Mouse (Mus musculus): ENCODE data around the gene Mcrip1. TPM values are rescaled to one million over a fixed set of nuclear protein-coding genes. Genes with fewer than 3 reads are reported as not detected.

Mcrip1 gene
- total RNA-seq, 2 experiments from 2014 or later, result 46.6 to 57.8 TPM

Other genes with a start within 250 kb of the Mcrip1 start
- 1,000 to 10,000 TPM in 1 of 2 experiments, 100 to 1,000 TPM in 1; 972 to 2,157 TPM for gene Actg1, start 201.2 kb downstream of the Mcrip1 start, total RNA-seq (2021)
- gene Fscn2, start 188.2 kb downstream of the Mcrip1 start, total RNA-seq (2021), result under 1 TPM in 1 of 2 experiments, not detected in 1; 0.33 TPM
- gene Faap100, start 171.0 kb downstream of the Mcrip1 start, total RNA-seq (2021), result 10 to 100 TPM; 15.1 to 19.7 TPM
- gene Nploc4, start 112.0 kb downstream of the Mcrip1 start, total RNA-seq (2021), result 10 to 100 TPM; 85.2 to 95.8 TPM
- 1 to 10 TPM in 1 of 2 experiments, not detected in 1; 4.5 TPM for gene Tspan10, start 107.1 kb downstream of the Mcrip1 start, total RNA-seq (2021)
- under 1 TPM in 1 of 2 experiments, not detected in 1; 0.27 TPM for gene Pde6g, start 96.2 kb downstream of the Mcrip1 start, total RNA-seq (2021)
- gene Oxld1, start 91.7 kb downstream of the Mcrip1 start, total RNA-seq (2021), result 10 to 100 TPM; 19.8 to 30.4 TPM
- gene Ccdc137, start 91.6 kb downstream of the Mcrip1 start, total RNA-seq (2021), result 10 to 100 TPM; 36.0 to 37.3 TPM
- 10 to 100 TPM; 21.5 to 22.3 TPM for gene Arl16, start 82.1 kb downstream of the Mcrip1 start, total RNA-seq (2021)
- gene Mrpl12, start 65.1 kb downstream of the Mcrip1 start, total RNA-seq (2021), result 100 to 1,000 TPM; 104 to 140 TPM
- 100 to 1,000 TPM in 1 of 2 experiments, 10 to 100 TPM in 1; 97.2 to 106 TPM for gene Slc25a10, start 57.9 kb downstream of the Mcrip1 start, total RNA-seq (2021)
- 1 to 10 TPM in 1 of 2 experiments, under 1 TPM in 1; 0.96 to 3.0 TPM for gene Gcgr, start 19.0 kb downstream of the Mcrip1 start, total RNA-seq (2021)
- gene Ppp1r27, start 1.4 kb upstream of the Mcrip1 start, total RNA-seq (2021), result 1 to 10 TPM in 1 of 2 experiments, under 1 TPM in 1; 0.42 to 1.1 TPM
- gene P4hb, start 23.5 kb upstream of the Mcrip1 start, total RNA-seq (2021), result 100 to 1,000 TPM; 440 to 468 TPM
- 100 to 1,000 TPM; 326 to 340 TPM for gene Arhgdia, start 31.9 kb upstream of the Mcrip1 start, total RNA-seq (2021)
- 10 to 100 TPM; 80.7 to 92.4 TPM for gene Alyref, start 48.6 kb upstream of the Mcrip1 start, total RNA-seq (2021)
- 10 to 100 TPM; 75.5 to 95.4 TPM for gene Anapc11, start 48.7 kb upstream of the Mcrip1 start, total RNA-seq (2021)
- gene Npb, start 58.8 kb upstream of the Mcrip1 start, total RNA-seq (2021), result 1 to 10 TPM in 1 of 2 experiments, not detected in 1; 1.2 TPM
- 100 to 1,000 TPM; 300 to 301 TPM for gene Pcyt2, start 68.2 kb upstream of the Mcrip1 start, total RNA-seq (2021)
- 10 to 100 TPM; 34.3 to 70.6 TPM for gene Sirt7, start 75.5 kb upstream of the Mcrip1 start, total RNA-seq (2021)
- gene Mafg, start 83.9 kb upstream of the Mcrip1 start, total RNA-seq (2021), result 10 to 100 TPM; 56.3 to 69.3 TPM
- gene Pycr1, start 94.0 kb upstream of the Mcrip1 start, total RNA-seq (2021), result 1 to 10 TPM; 1.4 to 2.1 TPM
- gene Myadml2, start 98.4 kb upstream of the Mcrip1 start, total RNA-seq (2021), result under 1 TPM in 1 of 2 experiments, not detected in 1; 0.99 TPM
- 1 to 10 TPM; 2.8 to 6.6 TPM for gene Notum, start 111.4 kb upstream of the Mcrip1 start, total RNA-seq (2021)
- gene Aspscr1, start 123.2 kb upstream of the Mcrip1 start, total RNA-seq (2021), result 10 to 100 TPM; 62.6 to 77.7 TPM
- gene Cenpx, start 164.0 kb upstream of the Mcrip1 start, total RNA-seq (2021), result 10 to 100 TPM; 46.3 to 52.8 TPM
- gene Lrrc45, start 164.2 kb upstream of the Mcrip1 start, total RNA-seq (2021), result 10 to 100 TPM; 24.6 to 30.3 TPM
- gene Rac3, start 171.7 kb upstream of the Mcrip1 start, total RNA-seq (2021), result 10 to 100 TPM in 1 of 2 experiments, 1 to 10 TPM in 1; 6.6 to 15.5 TPM
- gene Dcxr, start 177.6 kb upstream of the Mcrip1 start, total RNA-seq (2021), result 100 to 1,000 TPM in 1 of 2 experiments, 10 to 100 TPM in 1; 27.6 to 104 TPM
- 10 to 100 TPM in 1 of 2 experiments, 1 to 10 TPM in 1; 6.4 to 14.9 TPM for gene Cbr2, start 182.4 kb upstream of the Mcrip1 start, total RNA-seq (2021)
- 10 to 100 TPM; 10.1 to 14.6 TPM for gene Hmga1b, start 213.1 kb upstream of the Mcrip1 start, total RNA-seq (2021)
- 10 to 100 TPM; 18.5 to 19.4 TPM for gene Rfng, start 234.5 kb upstream of the Mcrip1 start, total RNA-seq (2021)
- gene Gps1, start 234.5 kb upstream of the Mcrip1 start, total RNA-seq (2021), result 100 to 1,000 TPM; 118 to 138 TPM
- 10 to 100 TPM; 47.8 to 57.2 TPM for gene Dus1l, start 246.7 kb upstream of the Mcrip1 start, total RNA-seq (2021)